7 mouse cellular contexts compared by ENCODE assay signal in genomic region chr9:107707701-107708438, GRCm38 (mm10). TPM values are rescaled to one million over a fixed set of nuclear protein-coding genes. Genes with fewer than 3 reads are reported as not detected.
DNase-seq lines count a peak whose midpoint lies in the region; ATAC-seq and TF ChIP-seq lines count a peak whose summit lies in the region.

No protein-coding gene starts in this region.

- ATAC-seq in embryonic facial prominence, embryonic 15.5 days (ENCODE audit: insufficient number of reproducible peaks, low FRiP score, low TSS enrichment, low read depth) = peak; percentile 13; the same call in 1 of the 2 replicates
- ATAC-seq in intestine, embryonic 15.5 days = peak; percentile 14; the same call in 1 of the 2 replicates

- peak overlapping the region; percentile 95 for H3K4me2 ChIP-seq in embryonic facial prominence, embryonic 15.5 days (replicated peaks)
- H3K4me2 ChIP-seq in intestine, embryonic 15.5 days (replicated peaks) = peak overlapping the region; percentile 96

- DNase-seq in spleen, adult 2 months (ENCODE audit: low read depth in 1 of 2, low spot score in 2 of 2) = no peak
- DNase-seq in spleen, adult 18-20 months = no peak
- DNase-seq in neural tube, embryonic 10.5 days (ENCODE audit: extremely low spot score, low spot score) = peak; percentile 54
- no peak for DNase-seq in layer of hippocampus, postnatal 36 days
- DNase-seq in frontal cortex, postnatal 14 days (ENCODE audit: low spot score in 2 of 2) = no peak

- H3K27ac ChIP-seq in spleen, adult 2 months (ENCODE audit: insufficient read depth, low read length) = no peak overlapping the region
- H3K27ac ChIP-seq in embryonic facial prominence, embryonic 15.5 days (replicated peaks) = peak overlapping the region; percentile 92
- peak overlapping the region; percentile 81 for H3K27ac ChIP-seq in intestine, embryonic 15.5 days

- peaks cover 6% of the 10 kb centered on the region for H3K4me1 ChIP-seq in spleen, adult 2 months (ENCODE audit: control insufficient read depth, insufficient read depth, insufficient read length)
- H3K4me1 ChIP-seq in embryonic facial prominence, embryonic 15.5 days = peaks cover 79% of the 10 kb centered on the region
- H3K4me1 ChIP-seq in intestine, embryonic 15.5 days (replicated peaks) = peaks cover 54% of the 10 kb centered on the region

- 0 out of 2 replicates have a peak overlapping the region, but pooled peaks have one; percentile 4 for H3K4me3 ChIP-seq in spleen, adult 2 months (ENCODE audit: extremely low read depth, insufficient read depth, insufficient read length)
- H3K4me3 ChIP-seq in embryonic facial prominence, embryonic 15.5 days (replicated peaks) = peak overlapping the region; percentile 78
- H3K4me3 ChIP-seq in intestine, embryonic 15.5 days (replicated peaks) = peak overlapping the region; percentile 74

- peak overlapping the region; percentile 85 for H3K9ac ChIP-seq in embryonic facial prominence, embryonic 15.5 days
- H3K9ac ChIP-seq in intestine, embryonic 15.5 days = peak overlapping the region; percentile 84

- no peaks in the 10 kb centered on the region for H3K36me3 ChIP-seq in spleen, adult 2 months (ENCODE audit: control insufficient read depth, insufficient read depth, low read length)
- H3K36me3 ChIP-seq in embryonic facial prominence, embryonic 15.5 days = peaks cover 16% of the 10 kb centered on the region
- 0 out of 2 replicates have a peak, but pooled peaks cover 4% of the 10 kb centered on the region for H3K36me3 ChIP-seq in intestine, embryonic 15.5 days

- 11% methylated on average over 17 of the region's 17 CpGs for WGBS in spleen, adult 2 months
- WGBS in embryonic facial prominence, embryonic 15.5 days = under 1% methylated on average over 17 of the region's 17 CpGs
- WGBS in intestine, embryonic 15.5 days = 4% methylated on average over 17 of the region's 17 CpGs

- H3K27me3 ChIP-seq in spleen, adult 2 months (ENCODE audit: control insufficient read depth, insufficient read depth, low read length) = peaks cover 15% of the 10 kb centered on the region
- no peaks in the 10 kb centered on the region for H3K27me3 ChIP-seq in embryonic facial prominence, embryonic 15.5 days
- no peaks in the 10 kb centered on the region for H3K27me3 ChIP-seq in intestine, embryonic 15.5 days (replicated peaks)

- TF ChIP-seq POLR2A in spleen, adult 2 months (IDR thresholded peaks at IDR 0.05; ENCODE audit: low read depth, low read length) = no peak

- no peak for TF ChIP-seq CTCF in spleen, adult 2 months (IDR thresholded peaks at IDR 0.05; ENCODE audit: extremely low read depth, insufficient read depth, insufficient read length, insufficient replicate concordance)

- no peaks in the 10 kb centered on the region for H3K9me3 ChIP-seq in embryonic facial prominence, embryonic 15.5 days (replicated peaks)
- no peaks in the 10 kb centered on the region for H3K9me3 ChIP-seq in intestine, embryonic 15.5 days

RNA-seq across cellular contexts. Expression of gene Sema3f, which starts 2.4 kb away (rescaled TPM):
- 61.1 and 61.6 TPM in 2 replicates for polyA plus RNA-seq in spleen, adult 2 months (2012; rRNA removed)
- polyA plus RNA-seq in embryonic facial prominence, embryonic 15.5 days (2015; fragmentation: Nextera tagmentation; extraction: Ambion mirVana) = 40.6 and 44.6 TPM in 2 replicates
- 8.9 and 11.2 TPM in 2 replicates for polyA plus RNA-seq in intestine, embryonic 15.5 days (2015; fragmentation: Nextera tagmentation; extraction: Ambion mirVana)
- total RNA-seq in layer of hippocampus, postnatal 36 days (2021) = 1 to 10 TPM; 4.3 to 4.6 TPM

RNA-seq across cellular contexts. Expression of gene Gnat1, which starts 28.4 kb away (rescaled TPM):
- polyA plus RNA-seq in spleen, adult 2 months (2012; rRNA removed) = not detected in 2 replicates
- 1.9 and 3.4 TPM in 2 replicates for polyA plus RNA-seq in embryonic facial prominence, embryonic 15.5 days (2015; fragmentation: Nextera tagmentation; extraction: Ambion mirVana)
- 0.82 and 1.9 TPM in 2 replicates for polyA plus RNA-seq in intestine, embryonic 15.5 days (2015; fragmentation: Nextera tagmentation; extraction: Ambion mirVana)
- not detected for total RNA-seq in layer of hippocampus, postnatal 36 days (2021)

RNA-seq across cellular contexts. Expression of gene Slc38a3, which starts 38.5 kb away (rescaled TPM):
- polyA plus RNA-seq in spleen, adult 2 months (2012; rRNA removed) = 10.6 and 13.9 TPM in 2 replicates
- polyA plus RNA-seq in embryonic facial prominence, embryonic 15.5 days (2015; fragmentation: Nextera tagmentation; extraction: Ambion mirVana) = 3.7 and 4.2 TPM in 2 replicates
- polyA plus RNA-seq in intestine, embryonic 15.5 days (2015; fragmentation: Nextera tagmentation; extraction: Ambion mirVana) = 8.4 and 16.0 TPM in 2 replicates
- 10 to 100 TPM; 53.9 to 60.6 TPM for total RNA-seq in layer of hippocampus, postnatal 36 days (2021)

Comparison
In these comparisons a context has a peak if more than half of its experiments do, and no peak if none do; other contexts are left out.
1. H3K4me3 ChIP-seq: peak in every context shown above with its lines; median percentile 78 in embryonic facial prominence, embryonic 15.5 days; 74 in intestine, embryonic 15.5 days; 4 in spleen, adult 2 months.